Mouse (Mus musculus): ENCODE results near the gene Kcnj5. TPM values are rescaled to one million over a fixed set of nuclear protein-coding genes. Genes with fewer than 3 reads are reported as not detected.

The Kcnj5 gene
- not detected for polyA plus RNA-seq (2015; fragmentation: Illumina TruSeq; extraction: RNeasy Lipid Tissue Mini Kit (QIAGEN cat#74804); ENCODE audit: insufficient read depth, low read depth, low replicate concordance)

GRCm38 (mm10) chr9:32344051-32344450, at the start of gene Kcnj5:
Gene Kcnj5, minus strand, starts transcription at chr9:32344350.

GRCm38 (mm10) chr9:32372202-32372601, 28.1 kb upstream of the Kcnj5 start, which contains the start of gene Kcnj1:
Gene Kcnj1, plus strand, starts transcription at chr9:32372493.

Other genes starting within 250 kb of the Kcnj5 start
- gene Arhgap32, start 228.2 kb downstream of the Kcnj5 start, polyA plus RNA-seq (2015; fragmentation: Illumina TruSeq; extraction: RNeasy Lipid Tissue Mini Kit (QIAGEN cat#74804); ENCODE audit: insufficient read depth, low read depth, low replicate concordance) = 1.9 TPM
- gene Kcnj1, start 28.1 kb upstream of the Kcnj5 start, polyA plus RNA-seq (2015; fragmentation: Illumina TruSeq; extraction: RNeasy Lipid Tissue Mini Kit (QIAGEN cat#74804); ENCODE audit: insufficient read depth, low read depth, low replicate concordance) = not detected
- 4.8 TPM for gene Fli1, start 198.5 kb upstream of the Kcnj5 start, polyA plus RNA-seq (2015; fragmentation: Illumina TruSeq; extraction: RNeasy Lipid Tissue Mini Kit (QIAGEN cat#74804); ENCODE audit: insufficient read depth, low read depth, low replicate concordance)